Mouse (Mus musculus) ZHBTc4 (cell line): ENCODE data around the gene Gm49325.
A peak's percentile ranks its signal among the peaks of the same experiment; 100 is the strongest.

Experiments
- DNase-seq: peaks from one replicate; pipeline ENCODE4 v3.0.0-alpha.2; 2011; ENCODE audit warnings: low read depth, low spot score

The Gm49325 gene

DNA sequence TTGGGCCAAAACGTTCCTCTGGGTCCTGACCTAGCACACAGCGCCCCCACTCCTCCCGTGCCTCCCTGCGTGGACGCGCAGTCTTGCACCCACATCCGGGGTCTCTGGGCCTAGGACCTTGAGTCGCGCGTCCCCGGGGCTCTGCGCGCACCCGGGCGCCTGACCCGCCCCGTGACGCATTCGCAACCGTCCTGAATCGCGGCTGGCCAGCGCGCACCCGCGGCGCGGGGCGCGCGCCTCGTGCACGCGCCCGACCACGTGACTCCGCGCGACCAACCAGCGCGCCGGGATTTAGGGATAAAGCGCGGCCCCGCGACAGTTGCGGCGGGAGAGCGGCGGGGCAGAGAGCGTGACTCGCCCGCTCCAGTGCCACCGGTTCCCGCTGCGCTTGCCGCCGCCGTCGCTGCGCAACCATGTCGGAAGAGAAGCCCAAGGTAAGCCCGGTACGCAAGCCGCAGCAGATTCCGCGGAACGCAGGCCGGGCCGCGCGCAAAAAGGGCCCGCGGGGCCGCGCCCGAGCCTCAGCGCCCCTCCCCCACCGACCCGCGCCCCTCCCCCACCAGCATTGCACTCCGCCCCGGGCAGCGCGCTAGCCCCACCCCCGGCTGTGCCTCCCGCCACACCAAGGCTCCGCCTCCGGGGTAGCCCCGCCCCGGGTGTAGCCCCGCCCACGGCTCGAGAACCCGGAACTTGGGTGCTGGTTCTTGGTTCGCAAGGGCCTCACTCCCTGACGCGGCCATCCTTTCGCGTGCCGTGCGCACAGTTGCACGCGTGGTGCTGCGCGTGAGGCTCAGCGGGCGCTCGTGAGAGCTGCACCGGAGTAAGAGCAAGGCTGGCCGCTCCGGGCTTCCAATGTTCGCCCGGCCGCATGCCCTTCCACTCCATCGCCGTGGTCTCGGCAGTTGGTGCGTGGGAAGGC is at the start of gene Gm49325, which contains the start of gene Sumo3:
Gm49325 (plus strand) TSS at position 290 of the 919 bp plus-strand sequence.
Sumo3 (plus strand) TSS at position 190 of the 919 bp plus-strand sequence.
- peak; percentile 96 for DNase-seq

DNA sequence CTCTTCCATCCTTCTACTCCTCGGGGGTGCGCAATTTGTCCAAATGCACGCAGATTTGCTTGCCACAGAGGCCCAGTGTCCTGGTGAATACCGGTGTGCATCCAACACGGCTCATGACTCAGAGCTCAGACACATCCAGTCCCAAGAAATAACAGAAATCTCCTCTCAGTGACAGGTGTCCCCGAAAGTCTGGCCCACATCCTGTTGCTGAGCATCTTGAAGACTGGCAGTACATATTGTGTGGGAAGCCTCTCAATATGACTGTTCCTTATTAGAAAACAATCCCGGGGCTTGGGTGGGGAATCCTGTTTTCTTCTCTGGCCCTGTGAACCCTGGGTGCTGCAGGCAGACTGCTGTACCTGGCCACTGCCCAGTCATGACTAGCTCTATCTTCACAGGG is 49.4 kb upstream of the Gm49325 start:
- DNase-seq, result no peak

DNA sequence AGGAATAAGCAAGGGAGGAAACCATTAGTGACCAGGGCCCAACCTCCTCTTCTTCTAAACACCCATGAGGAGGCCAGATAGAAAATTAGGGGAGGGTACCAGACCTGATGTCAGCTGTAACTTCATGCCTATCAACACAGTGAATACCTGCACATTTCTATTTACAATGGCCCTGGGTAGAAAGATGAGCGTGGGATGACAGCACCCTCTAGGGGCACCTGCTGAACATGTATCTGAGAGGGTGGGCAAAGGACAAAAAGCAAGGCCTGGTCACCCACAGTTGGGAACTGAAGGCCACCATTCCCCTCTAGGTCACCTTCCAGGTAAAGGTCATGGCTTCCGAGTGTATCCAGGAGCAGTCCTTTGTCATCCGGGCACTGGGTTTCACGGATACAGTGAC is 48.4 kb upstream of the Gm49325 start:
- no peak for DNase-seq

DNA sequence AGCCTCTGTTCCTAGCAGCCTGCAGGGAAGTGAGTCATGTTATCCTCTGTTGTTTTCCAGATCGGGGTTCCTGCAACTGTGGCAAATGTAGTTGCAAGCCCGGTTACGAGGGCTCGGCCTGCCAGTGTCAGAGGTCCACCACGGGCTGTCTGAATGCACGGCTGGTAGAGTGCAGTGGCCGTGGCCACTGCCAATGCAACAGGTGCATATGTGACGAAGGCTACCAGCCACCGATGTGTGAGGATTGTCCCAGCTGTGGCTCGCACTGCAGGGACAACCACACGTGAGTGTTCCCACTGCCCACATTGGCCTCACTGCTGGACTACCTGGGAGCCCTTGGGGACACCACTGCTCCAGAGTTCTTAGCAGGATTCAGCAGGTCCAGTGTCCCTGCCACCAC is 45.9 kb upstream of the Gm49325 start:
- DNase-seq, result no peak

DNA sequence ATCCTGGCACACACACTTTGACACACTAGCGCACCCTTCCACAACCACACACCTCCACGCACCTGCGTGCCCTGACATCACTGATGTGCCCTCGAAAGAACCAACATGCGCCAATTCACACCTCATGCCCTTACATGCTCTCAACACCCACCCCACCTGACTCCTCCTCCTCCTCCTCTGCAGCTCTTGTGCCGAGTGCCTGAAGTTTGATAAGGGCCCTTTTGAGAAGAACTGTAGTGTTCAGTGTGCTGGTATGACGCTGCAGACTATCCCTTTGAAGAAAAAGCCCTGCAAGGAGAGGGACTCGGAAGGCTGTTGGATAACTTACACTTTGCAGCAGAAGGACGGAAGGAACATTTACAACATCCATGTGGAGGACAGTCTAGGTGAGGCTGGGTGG is 45.2 kb upstream of the Gm49325 start:
- no peak for DNase-seq

DNA sequence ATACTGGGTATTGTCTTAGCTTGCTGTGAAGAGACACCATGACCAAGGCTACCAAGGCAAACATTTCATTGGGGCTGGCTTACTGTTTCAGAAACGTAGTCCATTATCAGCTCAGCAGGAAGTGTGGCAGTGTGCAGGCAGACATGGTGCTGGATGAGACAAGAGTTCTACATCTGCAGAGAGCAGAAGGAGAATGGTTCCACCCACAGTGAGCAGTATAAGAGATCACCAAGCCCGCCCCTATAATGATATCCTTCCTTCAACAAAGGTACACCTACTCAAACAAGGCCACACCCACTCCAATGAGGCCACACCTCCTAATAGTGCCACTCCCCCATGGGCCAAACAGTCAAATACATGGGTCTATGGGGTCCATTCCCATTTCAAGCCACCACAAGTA is 44.5 kb upstream of the Gm49325 start:
- peak; percentile 20 for DNase-seq

DNA sequence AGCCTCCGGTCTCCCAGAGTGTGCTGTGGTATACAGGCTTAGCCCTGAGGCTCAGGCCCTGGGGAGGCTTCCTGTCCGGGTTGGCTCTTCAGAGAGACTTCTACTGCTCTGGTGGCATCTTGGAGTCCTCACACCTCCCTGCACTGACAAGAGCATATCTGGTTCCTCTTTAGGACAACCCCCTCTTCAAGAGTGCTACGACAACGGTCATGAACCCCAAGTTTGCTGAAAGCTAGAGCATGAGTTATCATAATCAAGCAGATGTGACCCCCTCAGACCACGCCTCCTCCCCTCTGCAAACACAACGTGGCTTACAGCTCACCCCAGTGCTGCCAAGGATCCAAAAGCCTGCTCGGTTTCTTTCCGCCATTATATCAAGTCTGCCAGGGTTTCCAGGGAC is 41.0 kb upstream of the Gm49325 start:
- no peak for DNase-seq

DNA sequence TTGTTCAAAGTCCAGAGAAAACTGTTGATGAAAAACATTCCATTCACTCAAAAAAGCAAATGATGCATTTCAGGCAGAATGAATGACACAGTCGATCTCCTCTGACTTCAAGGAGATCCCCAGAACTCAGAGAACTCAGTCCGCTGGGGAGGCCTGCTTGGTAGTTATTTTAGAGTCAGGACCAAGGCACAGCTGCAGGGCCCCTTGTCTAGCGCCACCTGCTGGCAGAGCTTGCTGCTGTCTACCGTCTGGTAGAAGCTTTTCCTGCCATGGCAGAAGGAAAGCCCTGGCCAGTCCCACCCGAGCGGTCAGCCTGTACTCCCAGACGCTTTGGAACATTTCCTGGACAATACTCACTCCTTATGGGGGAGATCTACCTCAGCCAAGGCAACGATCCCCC is 39.3 kb upstream of the Gm49325 start:
- peak; percentile 87 for DNase-seq

DNA sequence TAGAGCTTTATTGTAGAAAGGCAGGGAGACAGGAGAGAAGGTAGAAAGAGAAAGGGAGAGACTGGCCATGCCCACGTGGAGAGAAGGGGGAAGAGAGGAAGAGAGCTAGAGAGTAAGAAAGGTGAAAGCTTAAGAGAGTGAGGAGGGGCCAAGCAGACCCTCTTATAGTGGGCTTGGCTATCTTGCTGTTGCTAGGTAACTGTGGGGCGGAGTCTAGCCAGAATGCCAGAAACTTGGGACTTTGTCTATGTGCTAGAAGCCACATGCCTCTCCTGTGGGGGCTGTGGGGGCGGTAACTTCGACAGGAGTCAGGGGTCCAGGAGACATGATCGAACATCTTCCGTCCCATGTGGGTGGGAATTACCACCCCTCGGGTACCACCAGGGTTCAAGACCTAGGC is 36.5 kb upstream of the Gm49325 start:
- DNase-seq, result no peak

DNA sequence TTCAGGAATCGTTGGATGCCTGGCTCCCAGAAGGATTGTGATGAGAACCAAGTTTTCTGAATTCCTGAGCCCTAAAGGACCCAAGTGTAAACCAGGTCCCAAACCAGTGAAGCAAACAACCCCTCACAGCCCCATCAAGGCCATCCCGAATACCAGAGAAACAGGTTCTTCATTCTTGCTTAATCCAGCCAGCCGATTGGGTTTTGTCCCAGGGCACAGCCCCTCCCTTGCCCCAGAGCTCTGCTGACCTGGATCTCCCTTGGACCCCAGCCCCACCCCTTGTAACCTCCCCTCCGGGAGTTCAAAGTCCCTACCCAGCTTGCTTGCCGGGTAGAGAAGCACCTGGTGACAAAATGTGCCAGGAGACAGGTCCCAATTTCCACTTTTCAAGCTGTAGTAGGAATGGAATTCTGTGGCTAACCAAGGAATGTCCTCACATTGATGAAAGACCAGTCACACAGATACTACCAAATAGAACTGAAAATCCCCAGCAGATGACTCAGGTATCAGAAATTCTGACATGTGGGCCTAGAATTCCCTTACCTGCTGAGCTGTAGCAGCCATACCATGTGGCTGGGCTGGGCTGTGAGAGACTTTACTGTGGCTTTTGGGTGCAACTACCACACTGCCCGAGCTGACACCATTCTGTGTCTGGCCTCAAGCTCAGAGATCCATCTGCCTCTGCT is 35.9 kb upstream of the Gm49325 start:
- no peak for DNase-seq

DNA sequence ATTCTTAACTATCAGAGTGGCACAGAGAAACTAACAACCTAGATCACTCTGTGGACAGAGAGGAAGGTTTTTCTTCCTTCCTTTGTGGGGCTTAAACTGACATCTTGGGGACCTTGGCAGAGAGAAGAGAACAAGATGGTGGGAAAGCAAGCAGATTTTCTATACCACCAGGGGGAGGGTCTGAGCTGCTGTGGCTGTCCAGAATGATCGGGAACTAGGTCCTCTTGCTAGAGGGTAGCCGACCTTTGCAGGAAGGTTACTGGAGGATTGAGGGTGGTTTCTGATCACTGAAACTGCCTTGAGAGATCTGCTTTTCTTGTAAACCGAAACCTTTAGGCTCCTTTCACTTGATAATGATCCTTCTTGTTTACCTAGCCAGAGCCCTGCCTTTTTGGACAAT is 33.8 kb upstream of the Gm49325 start:
- peak; percentile 88 for DNase-seq

DNA sequence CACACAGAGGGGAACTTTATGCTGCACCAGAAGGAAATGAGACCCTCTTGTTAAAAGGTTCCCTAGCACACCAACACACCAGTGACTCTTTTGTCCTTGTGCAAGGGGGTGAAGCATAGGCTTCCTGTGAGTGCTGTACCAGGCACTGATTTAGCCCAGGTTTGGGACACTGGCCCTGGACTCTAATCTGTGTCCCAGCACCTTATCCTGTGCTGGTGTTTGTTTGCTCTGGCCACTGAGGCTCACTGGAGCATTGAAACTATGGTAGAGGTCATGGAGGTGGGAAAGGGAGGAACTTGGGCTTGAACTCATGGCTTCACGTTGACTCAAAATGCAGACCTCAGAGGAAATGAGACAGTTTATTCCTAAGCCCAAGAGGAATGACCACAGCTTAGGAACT is 32.8 kb upstream of the Gm49325 start:
- no peak for DNase-seq

DNA sequence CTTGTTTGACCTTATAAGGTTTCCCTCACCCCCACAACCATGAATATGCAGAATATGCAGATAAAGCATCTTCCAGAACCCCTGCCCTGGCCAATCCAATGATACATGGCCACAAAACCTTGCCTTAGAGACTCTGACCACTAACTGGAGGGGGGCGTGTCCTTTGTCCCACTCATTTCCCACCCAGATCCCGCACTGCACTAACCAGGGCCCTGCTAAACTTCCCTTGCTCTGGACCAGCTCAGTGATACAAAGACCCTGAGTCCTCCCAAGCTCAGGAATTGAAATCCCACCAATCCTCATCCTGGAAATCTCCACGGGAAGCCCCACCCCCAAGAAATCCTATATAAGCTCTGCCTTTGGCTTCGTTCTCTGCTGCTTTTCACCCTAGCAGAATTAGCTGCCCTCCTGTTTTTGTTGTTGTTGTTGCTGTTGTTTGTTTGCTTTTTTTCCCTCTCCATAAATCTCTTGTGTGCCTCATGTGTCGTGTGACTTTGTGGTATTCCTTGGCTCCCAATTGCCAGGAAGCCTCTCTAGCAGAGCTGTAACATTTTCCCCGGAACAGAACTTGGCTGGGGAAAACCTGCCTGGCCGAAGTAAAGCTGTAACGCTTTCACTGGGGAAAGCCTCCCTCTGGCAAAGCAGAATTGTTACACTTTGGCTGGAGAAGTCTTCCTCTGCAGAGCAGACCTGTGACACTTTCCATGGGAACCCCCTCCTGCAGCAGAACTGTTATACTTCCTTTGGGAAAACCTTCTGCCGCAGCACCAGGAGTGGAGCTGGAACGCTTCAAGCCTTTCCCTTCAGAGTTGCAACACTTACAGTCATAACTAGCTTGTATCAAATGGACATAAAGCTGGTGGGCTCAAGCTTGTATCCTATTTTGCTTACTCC is 25.7 kb upstream of the Gm49325 start:
- DNase-seq, result peak; percentile 53

DNA sequence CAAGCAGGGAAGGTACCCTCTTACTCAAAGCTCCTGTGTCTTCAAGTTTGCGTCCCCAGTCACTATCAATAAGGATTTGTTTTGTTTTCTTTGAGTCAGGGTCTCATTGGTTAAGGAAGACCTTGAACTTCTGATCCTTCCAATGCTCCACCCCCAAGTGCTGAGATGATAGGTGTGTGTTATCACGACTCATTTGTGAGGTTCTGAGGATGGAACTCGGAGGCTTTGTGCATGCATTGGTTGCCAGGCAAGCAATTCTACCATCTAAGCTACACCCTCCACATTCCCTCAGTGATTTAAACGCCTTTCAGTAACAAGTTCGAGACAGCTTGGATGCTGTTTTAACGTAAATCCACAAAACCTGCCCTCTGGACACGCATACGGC is 25.0 kb upstream of the Gm49325 start:
- no peak for DNase-seq

DNA sequence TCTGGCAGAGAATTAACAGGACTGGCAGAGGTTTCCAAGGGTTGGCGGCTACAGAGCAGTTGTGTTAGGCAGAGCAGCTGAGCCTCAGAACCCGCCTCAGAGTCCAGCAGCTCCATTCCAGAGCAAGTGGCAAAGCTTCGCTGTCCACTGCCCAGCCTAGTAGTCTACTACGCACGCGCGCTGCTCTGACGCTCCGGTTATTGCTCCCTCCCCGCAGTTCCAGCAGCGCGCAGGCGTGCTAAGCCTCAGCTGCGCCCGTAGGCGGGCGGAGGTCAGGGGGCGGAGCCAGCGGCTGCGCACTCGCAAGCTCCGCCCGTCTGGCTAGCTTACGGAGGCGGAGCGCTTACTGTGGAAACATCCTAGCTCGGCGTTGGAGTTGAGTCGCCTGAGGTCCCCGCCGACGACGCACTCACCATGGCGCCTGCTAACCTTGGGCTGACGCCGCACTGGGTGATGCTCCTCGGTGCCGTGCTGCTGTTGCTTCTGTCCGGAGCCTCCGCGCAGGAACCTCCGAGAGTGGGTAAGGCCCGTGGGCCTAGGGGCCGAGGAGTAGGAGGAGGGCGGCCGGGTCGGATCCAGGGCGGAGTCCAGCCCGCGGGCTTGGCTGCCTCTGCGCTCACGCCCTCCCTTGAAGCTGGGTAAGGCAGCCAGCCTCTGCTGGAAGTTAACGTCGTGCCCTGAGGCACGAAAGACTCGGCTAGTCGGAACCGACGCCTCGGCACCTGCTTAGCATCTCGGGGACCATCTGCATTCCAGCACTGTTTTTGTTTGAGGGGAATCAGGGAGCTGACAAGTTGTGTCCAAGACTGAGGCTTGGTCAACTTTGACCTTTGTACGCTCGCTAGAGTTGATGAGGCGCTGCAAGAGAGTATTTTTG is 24.4 kb upstream of the Gm49325 start, which contains the start of gene Pttg1ip:
Pttg1ip (plus strand) TSS at position 313 of the 877 bp plus-strand sequence.
- DNase-seq, result peak; percentile 99

DNA sequence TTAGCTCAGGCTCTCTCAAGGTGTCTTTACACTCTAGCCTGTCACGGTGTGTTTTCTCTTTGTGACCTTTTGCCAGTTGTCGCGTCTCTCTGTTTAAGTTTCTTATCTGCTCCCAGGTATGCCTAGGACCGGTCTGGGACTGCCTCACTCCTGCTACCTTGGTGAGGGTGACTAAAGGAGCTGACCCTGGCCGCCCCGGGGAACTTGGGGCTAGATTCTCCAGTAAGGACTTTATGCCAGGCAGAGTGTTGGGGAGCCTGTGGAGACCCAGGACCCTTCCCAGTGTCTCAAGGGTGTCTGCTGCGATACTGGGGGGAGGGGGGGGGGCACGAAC is 23.7 kb upstream of the Gm49325 start:
- DNase-seq, result no peak

DNA sequence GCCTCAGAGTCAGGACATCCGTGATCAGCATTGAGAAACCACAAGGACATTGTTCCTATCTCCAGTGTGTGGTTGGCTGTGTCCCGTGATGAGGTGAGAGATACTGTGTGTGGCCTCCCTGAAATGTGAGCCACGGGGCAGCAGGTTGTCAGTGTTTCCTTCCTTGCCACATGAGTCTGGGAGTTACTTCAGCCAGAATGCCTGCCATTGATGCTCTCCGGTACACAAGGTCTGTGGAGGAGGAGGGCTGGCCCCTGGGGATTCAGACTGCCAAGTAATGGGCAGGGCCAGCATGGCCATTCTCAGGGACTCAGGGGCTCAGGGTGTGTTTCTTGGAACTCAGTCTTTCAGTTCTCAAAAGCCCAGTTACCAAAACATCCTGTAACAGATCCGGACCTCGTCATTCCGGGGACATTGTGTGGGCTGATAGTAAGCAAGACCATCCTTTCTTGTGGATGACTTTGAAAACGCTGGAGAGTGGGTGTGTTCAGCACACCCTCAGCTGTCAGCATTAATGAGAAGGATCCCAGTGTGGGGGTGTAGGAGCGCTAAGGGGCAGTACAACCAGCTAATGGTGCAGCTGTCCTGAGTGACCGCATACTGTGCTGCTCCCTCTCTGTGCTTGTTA is 22.1 kb upstream of the Gm49325 start:
- no peak for DNase-seq

DNA sequence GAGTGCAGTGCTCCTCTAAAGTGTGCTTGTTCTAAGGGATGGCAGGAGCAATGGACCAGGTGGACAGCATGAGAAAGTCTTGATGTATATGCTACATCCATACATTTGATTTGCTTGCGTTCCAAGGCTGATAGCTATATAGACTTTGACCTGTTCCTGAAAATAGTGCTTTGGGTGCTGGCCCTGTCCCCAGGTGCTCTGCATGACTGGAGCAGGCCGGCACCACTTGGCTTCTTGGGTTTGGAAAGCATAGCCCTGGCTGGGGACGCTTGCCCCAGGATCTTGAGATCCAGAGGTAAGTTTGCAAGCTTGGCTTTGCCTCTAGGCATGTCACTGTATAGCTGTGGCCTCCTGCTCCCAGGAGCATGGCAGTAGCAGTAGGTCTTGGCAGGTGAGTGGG is 19.4 kb upstream of the Gm49325 start:
- no peak for DNase-seq

DNA sequence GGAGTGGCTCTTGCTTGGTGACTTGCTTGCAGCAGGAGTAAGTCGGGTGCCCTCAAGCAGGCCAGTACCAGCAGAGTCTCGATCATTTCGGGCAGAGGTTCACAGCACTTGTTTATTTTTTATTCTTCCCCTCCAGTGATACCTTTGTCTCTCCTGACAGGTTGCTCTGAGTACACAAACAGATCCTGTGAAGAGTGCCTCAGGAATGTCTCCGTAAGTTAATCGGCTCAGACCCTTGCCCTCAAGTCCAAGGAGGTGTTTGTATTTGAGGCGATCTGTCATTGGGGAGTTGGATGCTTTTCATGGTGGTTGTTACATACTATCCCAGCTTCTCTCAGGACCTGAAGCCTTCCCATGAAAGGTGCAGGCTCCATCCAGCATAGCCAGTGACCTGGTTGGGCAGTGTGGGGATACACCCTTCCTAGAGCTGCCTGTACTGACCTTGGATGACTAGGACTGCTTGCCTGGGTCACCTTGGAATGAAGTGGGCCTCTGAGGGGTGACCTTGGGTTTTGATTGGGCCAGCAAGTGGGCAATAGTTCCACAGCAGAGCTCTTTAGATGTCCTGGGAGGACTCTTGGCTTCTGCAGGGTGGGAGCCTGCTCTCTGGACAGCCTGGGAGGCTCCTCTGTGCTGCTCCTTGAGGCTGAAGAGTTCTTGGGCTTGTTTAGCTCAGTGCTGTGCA is 18.8 kb upstream of the Gm49325 start:
- no peak for DNase-seq

DNA sequence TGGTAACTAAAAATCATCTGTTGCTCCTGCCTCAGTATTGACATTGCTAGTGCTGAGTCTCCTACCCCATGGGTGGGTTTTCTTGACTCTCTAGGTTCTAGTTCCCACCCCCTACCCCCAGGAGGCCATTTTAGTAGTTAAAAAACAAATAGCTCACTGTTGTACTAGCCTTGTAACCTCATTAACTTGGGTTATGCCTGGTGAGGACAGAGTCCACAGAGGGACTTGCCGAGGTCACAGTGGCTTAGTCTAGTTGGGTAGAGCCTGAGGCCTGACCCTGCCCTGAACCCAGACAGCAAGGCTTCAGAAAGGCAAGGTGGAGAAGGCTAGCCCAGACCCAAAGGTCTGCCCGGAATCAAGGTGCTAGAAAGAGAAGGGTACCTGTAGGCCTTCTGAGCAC is 18.0 kb upstream of the Gm49325 start:
- no peak for DNase-seq
